Mouse (Mus musculus): Measurements from ENCODE around the gene Zkscan14.

Gene Zkscan14

GRCm38 (mm10) chr5:145202446-145202845, 778 bp upstream of the Zkscan14 start:
- no peak for DNase-seq (ENCODE audit: low spot score)

- no peak for DNase-seq (ENCODE audit: low spot score)
Observed at GRCm38 (mm10) chr5:145200387-145200786, 1.3 kb downstream of the Zkscan14 start.

GRCm38 (mm10) chr5:145191962-145192361, 9.7 kb downstream of the Zkscan14 start, which contains the start of gene Atp5j2:
Gene Atp5j2 (minus strand): TSS chr5:145192062.
- no peak for DNase-seq (ENCODE audit: low spot score)

- DNase-seq (ENCODE audit: low spot score): peak; percentile 91
Observed at GRCm38 (mm10) chr5:145190875-145191798, 10.5 kb downstream of the Zkscan14 start.

- no peak for DNase-seq (ENCODE audit: low spot score)
Observed at GRCm38 (mm10) chr5:145190373-145190772, 11.3 kb downstream of the Zkscan14 start.

GRCm38 (mm10) chr5:145189416-145189815, 12.3 kb downstream of the Zkscan14 start:
- no peak for DNase-seq (ENCODE audit: low spot score)

- no peak for DNase-seq (ENCODE audit: low spot score)
Observed at GRCm38 (mm10) chr5:145185244-145185643, 16.4 kb downstream of the Zkscan14 start.

GRCm38 (mm10) chr5:145178461-145178980, 23.1 kb downstream of the Zkscan14 start:
- peak; percentile 69 for DNase-seq (ENCODE audit: low spot score)

GRCm38 (mm10) chr5:145167306-145167661, 34.4 kb downstream of the Zkscan14 start:
- DNase-seq (ENCODE audit: low spot score): no peak

- DNase-seq (ENCODE audit: low spot score): peak; percentile 98
Observed at GRCm38 (mm10) chr5:145166536-145167305, 34.9 kb downstream of the Zkscan14 start, which contains the start of the genes Ptcd1 and Cpsf4. Gene Ptcd1 (minus strand): TSS chr5:145167108. Gene Cpsf4 (plus strand): TSS chr5:145167213.

GRCm38 (mm10) chr5:145165184-145165583, 36.5 kb downstream of the Zkscan14 start:
- no peak for DNase-seq (ENCODE audit: low spot score)

- DNase-seq (ENCODE audit: low spot score): no peak
Observed at GRCm38 (mm10) chr5:145164710-145165109, 37.0 kb downstream of the Zkscan14 start.

- no peak for DNase-seq (ENCODE audit: low spot score)
Observed at GRCm38 (mm10) chr5:145161361-145161760, 40.3 kb downstream of the Zkscan14 start.

GRCm38 (mm10) chr5:145152690-145153089, 49.0 kb downstream of the Zkscan14 start:
- no peak for DNase-seq (ENCODE audit: low spot score)

- DNase-seq (ENCODE audit: low spot score): no peak
Observed at GRCm38 (mm10) chr5:145149294-145149693, 52.4 kb downstream of the Zkscan14 start.

- DNase-seq (ENCODE audit: low spot score): peak; percentile 61
Observed at GRCm38 (mm10) chr5:145147748-145148147, 53.9 kb downstream of the Zkscan14 start.

All from yolk sac, embryonic 10.5 days (tissue).